22 mouse cellular contexts compared by ENCODE assay signal in the genomic region with DNA sequence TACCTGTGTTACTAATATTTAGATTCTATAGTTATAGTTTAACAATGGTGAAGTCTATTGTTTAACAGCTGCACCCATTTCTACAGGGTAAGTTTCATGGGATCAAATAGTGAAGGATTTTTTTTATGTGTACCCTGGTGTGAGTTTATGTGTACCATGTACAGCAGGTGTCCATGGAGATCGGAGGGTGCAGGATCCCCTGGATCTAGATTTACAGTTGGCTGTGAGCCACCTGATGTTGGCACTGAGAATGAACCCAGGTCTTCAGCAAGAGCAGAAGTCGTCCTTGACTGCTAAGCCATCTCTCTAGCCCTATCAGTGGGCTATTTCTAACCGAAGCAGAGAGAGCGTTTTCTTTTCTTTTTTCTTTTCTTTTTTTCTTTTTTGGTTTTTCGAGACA.
"Had no signal": no experiment of that assay in that cellular context is flagged by ENCODE, and none has a peak within 500 bp of the region (broad histone marks: within the 10 kb centered on the region; RNA-seq: fewer than 3 reads in every experiment).

No protein-coding gene starts in this region.

- H3K36me3 ChIP-seq: heart, embryonic 10.5 days; heart, embryonic 12.5 days; hindbrain, embryonic 10.5 days; hindbrain, embryonic 12.5 days; intestine, embryonic 15.5 days; limb, embryonic 10.5 days; limb, embryonic 12.5 days had no signal

- H3K9ac ChIP-seq: heart, embryonic 12.5 days; hindbrain, embryonic 12.5 days; hindbrain, embryonic 14.5 days; intestine, embryonic 15.5 days; limb, embryonic 12.5 days had no signal

- H3K9me3 ChIP-seq: heart, embryonic 10.5 days; heart, embryonic 12.5 days; hindbrain, embryonic 10.5 days; hindbrain, embryonic 12.5 days; intestine, embryonic 15.5 days; limb, embryonic 10.5 days; limb, embryonic 12.5 days had no signal

- DNase-seq: gastrocnemius, adult 2 months; gastrocnemius, postnatal 10 days; heart, postnatal 10 days; heart, postnatal 4 days; kidney, adult 18-20 months; kidney, adult 8-10 months; kidney, postnatal 10 days; kidney, postnatal 25 days; kidney, postnatal 4 days; liver had no signal

- H3K4me3 ChIP-seq: gastrocnemius, adult 2 months; heart, embryonic 10.5 days; heart, embryonic 12.5 days; hindbrain, embryonic 10.5 days; hindbrain, embryonic 12.5 days; intestine, embryonic 15.5 days; layer of hippocampus, adult 2 months; left cerebral cortex, adult 2 months; limb, embryonic 10.5 days; limb, embryonic 12.5 days had no signal

- H3K27ac ChIP-seq: gastrocnemius, adult 2 months; heart, embryonic 10.5 days; hindbrain, embryonic 10.5 days; hindbrain, embryonic 12.5 days; hindbrain, embryonic 14.5 days; intestine, embryonic 15.5 days; layer of hippocampus, adult 2 months; left cerebral cortex, adult 2 months; limb, embryonic 10.5 days; limb, embryonic 12.5 days had no signal

- H3K4me2 ChIP-seq: heart, embryonic 12.5 days; hindbrain, embryonic 12.5 days; hindbrain, embryonic 14.5 days; intestine, embryonic 15.5 days; limb, embryonic 12.5 days; liver, embryonic 11.5 days had no signal

- ATAC-seq: intestine, embryonic 15.5 days; intestine, postnatal 0 days had no signal

- H3K27me3 ChIP-seq: heart, embryonic 12.5 days; hindbrain, embryonic 12.5 days; intestine, embryonic 15.5 days; limb, embryonic 12.5 days had no signal
